Mouse (Mus musculus) kidney, postnatal 0 days (tissue): ENCODE results near the gene Lars2. TPM values are rescaled to one million over a fixed set of nuclear protein-coding genes. Genes with fewer than 3 reads are reported as not detected.
A peak's percentile ranks its signal among the peaks of the same experiment; 100 is the strongest.

ENCODE experiments used
- ATAC-seq: fragments of 200-750 bp; cut with Nextera tagmentation; replicated peaks from 2 replicates; pipeline ENCODE4 v1.8.0; 2017; ENCODE audit warnings: low read depth, moderate number of reproducible peaks, moderate TSS enrichment, moderate library complexity; ENCODE audit not compliant: low FRiP score
- DNase-seq: peaks from one replicate; pipeline ENCODE4 v3.0.0-alpha.2; 2016; ENCODE audit warnings: low spot score
- H3K27ac ChIP-seq: fragments of 300-500 bp; sonication (generic); 2 replicates; pipeline ENCODE4 v1.5.1; 2014; ENCODE audit warnings: mild to moderate bottlenecking
- H3K27me3 ChIP-seq: fragments of 300-500 bp; sonication (generic); 2 replicates; pipeline ENCODE4 v1.6.1; 2014; ENCODE audit warnings: low read length, mixed read lengths; ENCODE audit not compliant: insufficient read depth
- H3K36me3 ChIP-seq: fragments of 300-500 bp; sonication (generic); 2 replicates; pipeline ENCODE4 v1.6.1; 2014; ENCODE audit warnings: low read length, mixed read lengths; ENCODE audit not compliant: insufficient read depth
- H3K4me1 ChIP-seq: fragments of 300-500 bp; sonication (generic); replicated peaks from 2 replicates; pipeline ENCODE4 v1.6.1; 2014; ENCODE audit warnings: antibody characterized with exemption, low read length, mixed read lengths; ENCODE audit not compliant: insufficient read depth
- H3K4me2 ChIP-seq: fragments of 300-500 bp; sonication (generic); 2 replicates; pipeline ENCODE4 v1.6.1; 2014; ENCODE audit warnings: mild to moderate bottlenecking, low read length, moderate library complexity, mixed read lengths
- H3K4me3 ChIP-seq: fragments of 300-500 bp; sonication (generic); replicated peaks from 2 replicates; pipeline ENCODE4 v1.5.1; 2014; ENCODE audit warnings: low read depth, low read length
- H3K9ac ChIP-seq: fragments of 300-500 bp; sonication (generic); 2 replicates; pipeline ENCODE4 v1.6.1; 2014; ENCODE audit warnings: low read depth, low read length
- H3K9me3 ChIP-seq: fragments of 300-500 bp; sonication (generic); replicated peaks from 2 replicates; pipeline ENCODE4 v1.6.1; 2016; ENCODE audit warnings: low read length, inconsistent platforms, mixed read lengths
- CTCF ChIP-seq: IDR thresholded peaks from 2 replicates; pipeline ENCODE4 v1.5.1; 2016; ENCODE audit warnings: antibody characterized with exemption, low read depth, mild to moderate bottlenecking, moderate library complexity
- WGBS: fragments of 180-500 bp; shearing (Covaris S2); extraction: QIAGEN DNeasy Blood & Tissue Kit; methylation state at CpG from one replicate; pipeline ENCODE4 v1.1.7; 2014; 5-methylcytosine and 5-hydroxymethylcytosine counted together
- polyA plus RNA-seq: library from polyadenylated mRNA; unstranded; fragments of >200 nt; fragmentation: Nextera tagmentation; extraction: Ambion mirVana; gene quantifications from 2 replicates; pipeline ENCODE4 v1.2.1, GENCODE M21; 2015

Lars2 gene
- polyA plus RNA-seq, 1 experiment from 2014 or later: 1,696 TPM

DNA sequence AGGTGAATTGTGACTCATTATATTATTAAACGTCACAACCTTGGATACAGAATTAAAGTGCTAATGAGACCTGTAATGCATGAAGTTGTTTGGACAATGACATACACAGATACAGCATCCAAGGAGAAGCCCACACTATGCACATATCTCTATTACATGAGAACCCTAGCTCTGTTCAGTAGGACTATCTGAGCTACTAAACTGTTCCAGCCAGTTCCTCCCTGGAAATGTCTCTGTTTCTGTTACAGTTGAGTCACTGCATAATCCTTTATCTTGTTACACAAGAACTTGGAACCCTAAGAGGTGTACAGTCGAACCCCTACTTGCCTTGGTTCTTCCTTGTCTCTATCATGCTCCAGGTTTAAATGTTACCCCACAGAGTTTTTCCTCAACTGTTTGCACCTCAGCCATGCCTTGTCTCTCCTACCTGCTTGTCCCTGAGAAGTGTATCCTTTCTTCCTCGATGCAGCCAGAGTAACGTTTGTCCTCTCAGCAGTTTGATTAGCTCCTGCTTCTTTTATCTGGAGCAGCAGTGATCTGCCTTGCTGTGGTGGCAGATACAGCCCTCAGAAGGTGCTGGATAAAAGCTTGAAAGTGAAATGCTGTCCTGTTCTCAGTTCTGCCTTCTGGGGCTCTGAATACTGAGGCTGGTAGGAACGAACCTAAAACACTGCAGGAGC lies 101.8 kb downstream of the Lars2 start:
- Histone ChIP-seq H3K4me3 (no peak overlapping the region), H3K36me3 (no peaks in the 10 kb centered on the region), H3K4me1 (no peaks in the 10 kb centered on the region), H3K9me3 (no peaks in the 10 kb centered on the region), H3K27me3 (no peaks in the 10 kb centered on the region), H3K9ac (no peak overlapping the region), H3K27ac (no peak overlapping the region), H3K4me2 (no peak overlapping the region)
- no peak for TF ChIP-seq CTCF
- no peak for ATAC-seq
- WGBS: 61% methylated on average over 5 of the region's 5 CpGs
- DNase-seq: no peak

GRCm38 (mm10) chr9:123469087-123469486 lies 102.4 kb downstream of the Lars2 start:
- Histone ChIP-seq H3K27ac (no peak overlapping the region), H3K9ac (no peak overlapping the region), H3K4me1 (no peaks in the 10 kb centered on the region), H3K4me3 (no peak overlapping the region), H3K4me2 (no peak overlapping the region), H3K36me3 (no peaks in the 10 kb centered on the region), H3K27me3 (no peaks in the 10 kb centered on the region), H3K9me3 (no peaks in the 10 kb centered on the region)
- ATAC-seq (no peak), DNase-seq (no peak)
- no peak for TF ChIP-seq CTCF

DNA sequence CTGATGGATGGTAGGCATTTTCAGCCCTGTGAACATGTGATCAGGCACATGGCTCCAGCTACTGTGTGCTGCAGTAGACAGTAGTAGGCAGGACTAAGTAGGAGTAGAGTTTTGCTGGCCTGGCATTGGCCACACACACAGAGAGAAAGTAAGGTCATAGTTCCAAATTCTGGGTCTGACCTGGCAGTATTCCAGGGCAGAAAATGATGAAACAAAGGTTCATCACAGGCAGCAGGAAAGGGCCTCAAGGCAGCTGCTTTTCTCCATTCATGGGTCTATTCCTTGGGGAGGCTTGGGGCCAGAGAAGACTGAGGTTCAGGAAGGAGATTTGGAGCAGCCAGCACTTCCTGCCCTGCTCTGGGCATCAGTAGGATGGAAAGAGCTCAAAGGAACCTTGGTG lies 106.7 kb downstream of the Lars2 start:
- H3K4me2 ChIP-seq: no peak overlapping the region
- peak overlapping the region; percentile 6; the same call in 1 of the 2 replicates for H3K27ac ChIP-seq
- no peaks in the 10 kb centered on the region for H3K9me3 ChIP-seq
- no peaks in the 10 kb centered on the region for H3K36me3 ChIP-seq
- no peaks in the 10 kb centered on the region for H3K27me3 ChIP-seq
- no peak overlapping the region for H3K4me3 ChIP-seq
- no peaks in the 10 kb centered on the region for H3K4me1 ChIP-seq
- DNase-seq (peak; percentile 15), ATAC-seq (no peak)
- TF ChIP-seq CTCF: no peak
- no peak overlapping the region for H3K9ac ChIP-seq

- Histone ChIP-seq H3K9ac (no peak overlapping the region), H3K9me3 (no peaks in the 10 kb centered on the region), H3K4me1 (peaks cover 14% of the 10 kb centered on the region), H3K4me2 (no peak overlapping the region), H3K27ac (no peak overlapping the region; the same call in 1 of the 2 replicates), H3K36me3 (no peaks in the 10 kb centered on the region), H3K27me3 (no peaks in the 10 kb centered on the region), H3K4me3 (no peak overlapping the region)
- TF ChIP-seq CTCF: no peak
- 75% methylated on average over 1 of the region's 1 CpGs for WGBS
- DNase-seq: no peak
- ATAC-seq: no peak
Measured at GRCm38 (mm10) chr9:123475569-123475968, 108.8 kb downstream of the Lars2 start.

GRCm38 (mm10) chr9:123478031-123478585 lies 111.4 kb downstream of the Lars2 start:
- Histone ChIP-seq H3K36me3 (peaks cover 7% of the 10 kb centered on the region; the same call in 1 of the 2 replicates), H3K4me1 (peaks cover 27% of the 10 kb centered on the region), H3K4me3 (peak overlapping the region; percentile 55), H3K9me3 (no peaks in the 10 kb centered on the region), H3K9ac (peak overlapping the region; percentile 56), H3K27me3 (no peaks in the 10 kb centered on the region), H3K27ac (no peak overlapping the region), H3K4me2 (peak overlapping the region; percentile 84)
- peak; percentile 56 for TF ChIP-seq CTCF
- peak; percentile 81 for DNase-seq
- 2% methylated on average over 18 of the region's 29 CpGs for WGBS
- peak; percentile 76 for ATAC-seq

DNA sequence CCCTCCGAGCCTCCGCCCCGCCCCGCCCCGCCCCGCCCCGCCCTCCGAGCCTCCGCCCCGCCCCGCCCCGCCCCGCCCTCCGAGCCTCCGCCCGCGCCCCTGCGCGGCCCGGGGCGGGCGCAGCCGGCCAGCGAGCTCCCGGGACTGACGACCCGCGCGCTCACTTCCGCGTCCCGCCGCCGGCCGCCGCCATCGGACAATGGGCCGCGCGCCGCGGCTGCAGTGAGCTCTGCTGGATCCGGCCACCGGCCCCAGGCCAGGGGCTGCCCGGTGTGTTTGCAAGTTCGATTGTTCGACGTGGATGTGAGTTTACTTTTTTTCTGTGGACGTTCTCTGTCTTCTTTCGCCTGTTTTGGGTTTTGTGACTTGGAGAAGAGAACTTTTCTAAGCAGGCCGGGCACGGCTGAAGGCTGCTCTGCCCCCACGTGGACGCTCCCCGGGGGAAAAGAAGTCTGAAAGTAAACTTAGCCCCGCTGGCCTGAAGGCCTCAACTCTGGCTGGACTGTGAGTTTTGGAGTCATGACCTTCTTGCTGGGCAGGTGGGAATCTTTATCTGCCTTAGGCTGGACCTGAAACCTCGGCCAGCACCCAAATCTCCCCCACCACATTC lies 112.0 kb downstream of the Lars2 start, which contains the start of gene Limd1:
Gene Limd1 (plus strand): TSS at position 121 of the 610 bp plus-strand sequence.
- peaks cover 28% of the 10 kb centered on the region for H3K4me1 ChIP-seq
- DNase-seq (peak; percentile 68), ATAC-seq (peak; percentile 86)
- H3K4me3 ChIP-seq: peak within 1 kb of the TSS; percentile 55
- H3K27me3 ChIP-seq: no peaks in the 10 kb centered on the region
- 0 out of 2 replicates have a peak, but pooled peaks have one; percentile 26 for TF ChIP-seq CTCF
- peak within 1 kb of the TSS; percentile 89 for H3K27ac ChIP-seq
- 0% methylated on average over 30 of the region's 57 CpGs for WGBS
- no peaks in the 10 kb centered on the region for H3K9me3 ChIP-seq
- peak within 1 kb of the TSS; percentile 88 for H3K4me2 ChIP-seq
- H3K36me3 ChIP-seq: peaks cover 7% of the 10 kb centered on the region; the same call in 1 of the 2 replicates
- peak within 1 kb of the TSS; percentile 66 for H3K9ac ChIP-seq
